Comparison of ENCODE assay signal across 27 mouse cellular contexts in the genomic region with DNA sequence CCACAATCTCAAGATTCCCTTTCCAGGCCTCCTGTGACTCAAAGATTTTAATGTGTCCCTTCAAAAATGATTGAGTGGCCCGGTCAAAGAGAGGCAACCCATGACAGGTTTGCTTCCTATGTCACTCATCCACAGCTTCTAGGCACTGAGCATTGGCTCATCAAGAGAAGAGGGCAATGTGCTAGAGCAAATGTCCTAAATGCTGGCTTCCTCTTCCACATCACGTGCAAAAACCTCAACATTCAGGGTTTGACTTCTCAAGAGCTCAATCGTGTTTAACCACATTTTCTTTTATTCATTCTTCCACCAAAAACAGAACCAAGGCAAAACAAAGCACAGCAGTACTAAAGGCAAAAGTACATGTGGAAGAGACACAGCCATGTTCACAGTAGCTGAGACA. TPM values are rescaled to one million over a fixed set of nuclear protein-coding genes. Genes with fewer than 3 reads are reported as not detected.
DNase-seq lines count a peak whose midpoint lies in the region; ATAC-seq lines count a peak whose summit lies in the region.
"Had no signal": no experiment of that assay in that cellular context is flagged by ENCODE, and none has a peak within 500 bp of the region (broad histone marks: within the 10 kb centered on the region; RNA-seq: fewer than 3 reads in every experiment).

No protein-coding gene starts in this region.

- H3K4me2 ChIP-seq in midbrain, embryonic 11.5 days = no peak overlapping the region
- no peak overlapping the region for H3K4me2 ChIP-seq in midbrain, embryonic 15.5 days
- no peak overlapping the region for H3K4me2 ChIP-seq in hindbrain, embryonic 13.5 days
- H3K4me2 ChIP-seq: embryonic facial prominence, embryonic 12.5 days; forebrain, embryonic 13.5 days; forebrain, embryonic 15.5 days had no signal

- no peak overlapping the region for H3K9ac ChIP-seq in midbrain, embryonic 11.5 days (ENCODE audit: low read length)
- H3K9ac ChIP-seq in midbrain, embryonic 15.5 days = no peak overlapping the region
- H3K9ac ChIP-seq in hindbrain, embryonic 13.5 days = no peak overlapping the region
- H3K9ac ChIP-seq: embryonic facial prominence, embryonic 12.5 days; forebrain, embryonic 13.5 days; forebrain, embryonic 15.5 days had no signal

- H3K9me3 ChIP-seq in midbrain, embryonic 11.5 days (ENCODE audit: control insufficient read depth, low read length) = peaks cover 5% of the 10 kb centered on the region; the same call in 1 of the 2 replicates
- no peaks in the 10 kb centered on the region for H3K9me3 ChIP-seq in midbrain, embryonic 15.5 days
- H3K9me3 ChIP-seq in hindbrain, embryonic 13.5 days = 0 out of 2 replicates have a peak, but pooled peaks cover 5% of the 10 kb centered on the region
- H3K9me3 ChIP-seq: embryonic facial prominence, embryonic 12.5 days; forebrain, embryonic 15.5 days had no signal

- no peaks in the 10 kb centered on the region for H3K27me3 ChIP-seq in midbrain, embryonic 11.5 days (ENCODE audit: control insufficient read depth, insufficient read depth, low read length)
- H3K27me3 ChIP-seq in midbrain, embryonic 15.5 days (replicated peaks) = no peaks in the 10 kb centered on the region
- H3K27me3 ChIP-seq in hindbrain, embryonic 13.5 days = no peaks in the 10 kb centered on the region
- H3K27me3 ChIP-seq: CH12.LX; embryonic facial prominence, embryonic 12.5 days; forebrain, embryonic 13.5 days; forebrain, embryonic 15.5 days; Patski had no signal

- ATAC-seq in midbrain, embryonic 11.5 days (ENCODE audit: low FRiP score) = no peak
- no peak for ATAC-seq in midbrain, embryonic 15.5 days (replicated peaks)
- peak; percentile 29; the same call in 1 of the 2 replicates for ATAC-seq in megakaryocyte progenitor cell, adult 5-6 weeks (replicated peaks; ENCODE audit: poor library complexity)
- ATAC-seq in hindbrain, embryonic 13.5 days (ENCODE audit: low FRiP score) = no peak
- ATAC-seq: CD4-positive, CD25-positive, alpha-beta regulatory T cell, adult 4 months; forebrain, embryonic 13.5 days; forebrain, embryonic 15.5 days; Patski had no signal

- no peak overlapping the region for H3K27ac ChIP-seq in midbrain, embryonic 11.5 days (ENCODE audit: low read depth, low read length)
- H3K27ac ChIP-seq in midbrain, embryonic 15.5 days = no peak overlapping the region
- peak overlapping the region; percentile 19; the same call in 1 of the 2 replicates for H3K27ac ChIP-seq in macrophage
- no peak overlapping the region for H3K27ac ChIP-seq in hindbrain, embryonic 13.5 days
- H3K27ac ChIP-seq: embryonic facial prominence, embryonic 10.5 days; embryonic facial prominence, embryonic 12.5 days; forebrain, embryonic 13.5 days; forebrain, embryonic 15.5 days had no signal

- 83% methylated on average over 3 of the region's 3 CpGs for WGBS in midbrain, embryonic 11.5 days
- WGBS in midbrain, embryonic 15.5 days = 97% methylated on average over 3 of the region's 3 CpGs
- WGBS in macrophage (ENCODE audit: missing documents) = 40% methylated on average over 3 of the region's 3 CpGs
- 96% methylated on average over 3 of the region's 3 CpGs for WGBS in hindbrain, embryonic 13.5 days

- no peak overlapping the region for H3K4me3 ChIP-seq in midbrain, embryonic 11.5 days (ENCODE audit: low read depth, low read length)
- H3K4me3 ChIP-seq in midbrain, embryonic 15.5 days = no peak overlapping the region
- no peak overlapping the region for H3K4me3 ChIP-seq in macrophage (ENCODE audit: inconsistent target)
- H3K4me3 ChIP-seq in hindbrain, embryonic 13.5 days = no peak overlapping the region
- H3K4me3 ChIP-seq: embryonic facial prominence, embryonic 10.5 days; embryonic facial prominence, embryonic 12.5 days; forebrain, embryonic 13.5 days; forebrain, embryonic 15.5 days had no signal

- peaks cover 3% of the 10 kb centered on the region; the same call in 1 of the 2 replicates for H3K4me1 ChIP-seq in midbrain, embryonic 11.5 days (ENCODE audit: control insufficient read depth, insufficient read depth, low read length)
- no peaks in the 10 kb centered on the region for H3K4me1 ChIP-seq in midbrain, embryonic 15.5 days
- H3K4me1 ChIP-seq in hindbrain, embryonic 13.5 days (replicated peaks) = no peaks in the 10 kb centered on the region
- H3K4me1 ChIP-seq: embryonic facial prominence, embryonic 12.5 days; forebrain, embryonic 15.5 days had no signal

- no peaks in the 10 kb centered on the region for H3K36me3 ChIP-seq in midbrain, embryonic 11.5 days (ENCODE audit: control insufficient read depth, insufficient read depth, low read length)
- no peaks in the 10 kb centered on the region for H3K36me3 ChIP-seq in midbrain, embryonic 15.5 days (replicated peaks)
- no peaks in the 10 kb centered on the region for H3K36me3 ChIP-seq in macrophage (ENCODE audit: inconsistent target)
- H3K36me3 ChIP-seq in hindbrain, embryonic 13.5 days = no peaks in the 10 kb centered on the region
- H3K36me3 ChIP-seq: embryonic facial prominence, embryonic 10.5 days; embryonic facial prominence, embryonic 12.5 days; forebrain, embryonic 15.5 days; G1E had no signal

- intact Hi-C loops in heart, postnatal 14 days (cut with DNase I) = no loop called here

- no peaks in the 10 kb centered on the region for H3K79me2 ChIP-seq in macrophage (ENCODE audit: inconsistent target)

- peak; percentile 51 for DNase-seq in midbrain, embryonic 11.5 days (ENCODE audit: low spot score, missing footprints)
- DNase-seq in heart, postnatal 14 days = no peak
- no peak for DNase-seq in gastrocnemius, adult 8-10 months (ENCODE audit: low spot score in 2 of 2)
- DNase-seq: adrenal gland, adult 2 months; adrenal gland, postnatal 10 days; adrenal gland, postnatal 25 days; B cell, adult 2 months; cerebellum, adult 11-12 months; cerebellum, adult 2 months; cerebellum, adult 9-10 months; cerebellum, postnatal 10 days; cerebellum, postnatal 25 days had no signal

RNA-seq across cellular contexts. Expression of a gene that starts 2.4 kb away (rescaled TPM):
- polyA plus RNA-seq in midbrain, embryonic 11.5 days (2014; fragmentation: Nextera tagmentation; extraction: Ambion mirVana) = not detected in 2 replicates
- not detected in 2 replicates for polyA plus RNA-seq in midbrain, embryonic 15.5 days (2015; fragmentation: Nextera tagmentation; extraction: Ambion mirVana)
- total RNA-seq in macrophage (2018; cell fraction: chromatin; rRNA removed) = not detected
- total RNA-seq in macrophage (2018; cell fraction: cytosol; rRNA removed) = not detected
- not detected for total RNA-seq in macrophage (2018; cell fraction: nucleus; rRNA removed)
- not detected in 3 replicates for polyA plus RNA-seq in macrophage (2018)
- not detected in 2 replicates for total RNA-seq in megakaryocyte progenitor cell, adult 5-6 weeks (2015)
- total RNA-seq in megakaryocyte progenitor cell, adult 5-6 weeks (2017) = not detected in 2 replicates
- not detected for total RNA-seq in heart, postnatal 14 days (2021)
- 0.30 TPM in 1 of 2 replicates, not detected in the other for polyA plus RNA-seq in hindbrain, embryonic 13.5 days (2015; fragmentation: Nextera tagmentation; extraction: Ambion mirVana)
- total RNA-seq in gastrocnemius, adult 8-10 months (2022) = not detected
- total RNA-seq: adrenal gland, adult 2 months; adrenal gland, postnatal 10 days; adrenal gland, postnatal 25 days; adrenal gland, postnatal 4 days; CH12.LX; G1E had no signal
- polyA plus RNA-seq: adrenal gland, adult 2 months; CD4-positive, CD25-positive, alpha-beta regulatory T cell, adult 4 months; cerebellum, adult 2 months; cortical plate, adult 2 months; embryonic facial prominence, embryonic 10.5 days; embryonic facial prominence, embryonic 12.5 days; forebrain, embryonic 11.5 days; forebrain, embryonic 13.5 days; forebrain, embryonic 15.5 days; G1E had no signal
